Mouse (Mus musculus) CH12.LX (cell line): Measurements from ENCODE around the gene Gramd1b. TPM values are rescaled to one million over a fixed set of nuclear protein-coding genes. Genes with fewer than 3 reads are reported as not detected.

ENCODE experiments used
- DNase-seq: peaks from one replicate; pipeline ENCODE4 v3.0.0-alpha.2; 2013; ENCODE audit errors: extremely low read depth
- H3K27ac ChIP-seq: 2 replicates; pipeline ENCODE4 v1.5.1; 2012; ENCODE audit warnings: low read depth, mild to moderate bottlenecking, control low read depth, moderate library complexity; ENCODE audit not compliant: insufficient read depth
- H3K27me3 ChIP-seq: replicated peaks from 2 replicates; pipeline ENCODE3; 2012; ENCODE audit warnings: inconsistent platforms
- H3K36me3 ChIP-seq, 2 experiments: replicated peaks in 1 of 2; 2 replicates each; pipeline versions ENCODE3 to v1.6.1; 2012; ENCODE audit warnings: inconsistent platforms in 1 of 2, low read length in 1 of 2, mild to moderate bottlenecking in 1 of 2, mixed read lengths in 1 of 2, moderate library complexity in 1 of 2; ENCODE audit not compliant: control insufficient read depth in 1 of 2, insufficient read depth in 1 of 2
- H3K4me1 ChIP-seq, 2 experiments: 2 replicates each; pipeline ENCODE4 v1.6.1; 2012; ENCODE audit warnings: inconsistent platforms in 1 of 2, moderate library complexity in 1 of 2; ENCODE audit not compliant: insufficient read depth in 2 of 2, control insufficient read depth in 1 of 2
- H3K4me2 ChIP-seq: 2 replicates; pipeline ENCODE4 v1.6.1; 2012; ENCODE audit warnings: low read depth, mild to moderate bottlenecking, control low read depth; ENCODE audit not compliant: poor library complexity, insufficient read depth, severe bottlenecking
- H3K4me3 ChIP-seq, 3 experiments: fragments of 150-350 bp in 1 of 3; sonication (generic) in 1 of 3; replicated peaks in 1 of 3; 2 replicates each; pipeline versions ENCODE3 to v1.5.1; 2011 to 2012; ENCODE audit warnings: low read depth in 2 of 3, low read length in 2 of 3, mild to moderate bottlenecking in 2 of 3, moderate library complexity in 2 of 3, control low read depth in 1 of 3, improper control_type of control experiment in 1 of 3, inconsistent platforms in 1 of 3, mixed read lengths in 1 of 3; ENCODE audit not compliant: poor library complexity in 1 of 3
- H3K79me2 ChIP-seq: replicated peaks from 2 replicates; pipeline ENCODE4 v1.6.1; 2012; ENCODE audit warnings: mild to moderate bottlenecking, moderate library complexity; ENCODE audit not compliant: control insufficient read depth, poor library complexity, insufficient read depth, severe bottlenecking; ENCODE audit errors: extremely low read depth
- H3K9ac ChIP-seq: 2 replicates; pipeline ENCODE4 v1.6.1; 2012; ENCODE audit warnings: low read depth, mild to moderate bottlenecking, control low read depth, moderate library complexity; ENCODE audit not compliant: insufficient read depth
- H3K9me3 ChIP-seq: replicated peaks from 2 replicates; pipeline ENCODE3; 2012; ENCODE audit warnings: low read length, inconsistent platforms, mixed read lengths
- CHD1 ChIP-seq: IDR thresholded peaks from 2 replicates; pipeline ENCODE4 v1.6.1; 2012; ENCODE audit warnings: low read depth, low read length, improper control_type of control experiment, inconsistent platforms
- CHD2 ChIP-seq: IDR thresholded peaks from 2 replicates; pipeline ENCODE4 v1.6.1; 2011; ENCODE audit warnings: low read length, improper control_type of control experiment
- CTCF ChIP-seq, 2 experiments: IDR thresholded peaks in 1 of 2; conservative IDR thresholded peaks in 1 of 2; 2 replicates each; pipeline ENCODE4 v1.5.1; 2011 to 2012; ENCODE audit warnings: low read depth in 2 of 2, low read length in 2 of 2, improper control_type of control experiment in 1 of 2, inconsistent platforms in 1 of 2, mild to moderate bottlenecking in 1 of 2, moderate library complexity in 1 of 2
- ETS1 ChIP-seq: conservative IDR thresholded peaks from 2 replicates; pipeline ENCODE4 v1.6.1; 2012; ENCODE audit warnings: low read depth, mild to moderate bottlenecking, inconsistent platforms, low read length, improper control_type of control experiment, moderate library complexity
- HCFC1 ChIP-seq: IDR thresholded peaks from 2 replicates; pipeline ENCODE4 v1.6.1; 2012; ENCODE audit warnings: low read depth, mild to moderate bottlenecking, inconsistent platforms, low read length, improper control_type of control experiment
- MEF2A ChIP-seq: IDR thresholded peaks from 2 replicates; pipeline ENCODE4 v1.6.1; 2014; ENCODE audit warnings: low read depth, mild to moderate bottlenecking, inconsistent platforms, low read length, improper control_type of control experiment, borderline replicate concordance
- PAX5 ChIP-seq: IDR thresholded peaks from 2 replicates; pipeline ENCODE4 v1.6.1; 2012; ENCODE audit warnings: low read length, inconsistent platforms, mixed read lengths
- RCOR1 ChIP-seq: conservative IDR thresholded peaks from 2 replicates; pipeline ENCODE4 v1.6.1; 2012; ENCODE audit warnings: low read depth, mild to moderate bottlenecking, inconsistent platforms, low read length, improper control_type of control experiment
- SIN3A ChIP-seq: IDR thresholded peaks from 2 replicates; pipeline ENCODE4 v1.6.1; 2012; ENCODE audit warnings: low read length, improper control_type of control experiment, inconsistent platforms
- TBP ChIP-seq: conservative IDR thresholded peaks from 2 replicates; pipeline ENCODE4 v1.6.1; 2011; ENCODE audit warnings: low read depth, low read length, improper control_type of control experiment
- TCF12 ChIP-seq: IDR thresholded peaks from 2 replicates; pipeline ENCODE4 v1.6.1; 2014; ENCODE audit warnings: low read depth, mild to moderate bottlenecking, inconsistent platforms, low read length, improper control_type of control experiment
- UBTF ChIP-seq: IDR thresholded peaks from 2 replicates; pipeline ENCODE4 v1.6.1; 2012; ENCODE audit warnings: low read depth, mild to moderate bottlenecking, inconsistent platforms, low read length, improper control_type of control experiment, moderate library complexity
- ZMIZ1 ChIP-seq: IDR thresholded peaks from 2 replicates; pipeline ENCODE4 v1.6.1; 2012; ENCODE audit warnings: low read depth, mild to moderate bottlenecking, inconsistent platforms, low read length, improper control_type of control experiment
- ZNF384 ChIP-seq: IDR thresholded peaks from 2 replicates; pipeline ENCODE4 v1.6.1; 2012; ENCODE audit warnings: low read depth, low read length, improper control_type of control experiment, inconsistent platforms
- dilution Hi-C: fragments of 300-500 bp; cut with MboI; formaldehyde crosslinking; loops from 2 replicates; pipeline ENCODE4 v1.14.3; 2020; ENCODE audit warnings: low sequenced_read_pairs; ENCODE audit not compliant: extremely low pct_unique_long_range_greater_than_20kb, extremely low pct_ligation_motif_present
- in situ Hi-C: fragments of 300-500 bp; cut with MboI; formaldehyde crosslinking; loops from 3 replicates; pipeline ENCODE4 v1.14.3; 2019; ENCODE audit warnings: low sequenced_read_pairs, low pct_ligation_motif_present, low pct_unique_long_range_greater_than_20kb, mixed read lengths
- polyA plus RNA-seq: library from polyadenylated mRNA; unstranded; fragments of >175 nt; gene quantifications from 2 replicates; pipeline ENCODE4 v1.2.1, GENCODE M21; 2012; ENCODE audit warnings: low read depth; ENCODE audit not compliant: insufficient read length
- total RNA-seq, 2 experiments: library from RNA; depleted of rRNA; stranded (reverse); fragments of 300-350 nt in 1 of 2; fragments of >200 nt in 1 of 2; gene quantifications; 2 replicates each; pipeline ENCODE4 v1.2.3; 2012 to 2014

Gramd1b gene
- total and polyA plus RNA-seq, 3 experiments = 13.3 to 40.8 (median 16.7) TPM

GRCm38 (mm10) chr9:40299323-40299722, 231.9 kb downstream of the Gramd1b start:
- dilution Hi-C loops (no loop called here), in situ Hi-C loops (no loop called here)
- Histone ChIP-seq H3K27ac (no peak overlapping the region), H3K4me3 (no peak overlapping the region), H3K36me3 (peaks cover 52 to 98% of the 10 kb centered on the region in 2 experiments), H3K9me3 (no peaks in the 10 kb centered on the region), H3K9ac (no peak overlapping the region)
- no peak for DNase-seq
- no peak for TF ChIP-seq HCFC1
- TF ChIP-seq, all 38 proteins: peak for 0
- Histone ChIP-seq H3K79me2 (no peaks in the 10 kb centered on the region), H3K4me2 (no peak overlapping the region), H3K4me1 (peaks cover 10 to 21% of the 10 kb centered on the region in 2 experiments), H3K27me3 (no peaks in the 10 kb centered on the region)

- dilution Hi-C loops (no loop called here), in situ Hi-C loops (no loop called here)
- Histone ChIP-seq H3K27me3 (no peaks in the 10 kb centered on the region), H3K36me3 (peaks cover 48 to 98% of the 10 kb centered on the region in 2 experiments), H3K9ac (no peak overlapping the region), H3K4me2 (no peak overlapping the region), H3K27ac (no peak overlapping the region), H3K79me2 (no peaks in the 10 kb centered on the region), H3K4me3 (no peak overlapping the region), H3K9me3 (no peaks in the 10 kb centered on the region), H3K4me1 (peaks cover 10 to 21% of the 10 kb centered on the region in 2 experiments)
- DNase-seq = no peak
- TF ChIP-seq MEF2A = no peak
- TF ChIP-seq RCOR1 = no peak
- TF ChIP-seq CTCF (conservative IDR thresholded peaks at IDR 0.05 in 1 of 2, IDR thresholded peaks at IDR 0.05 in 1 of 2; ENCODE audit: low read depth in 2 of 2, low read length in 2 of 2) = no peak
- no peak for TF ChIP-seq SIN3A
- no peak for TF ChIP-seq ETS1
Observed at GRCm38 (mm10) chr9:40297969-40298368, 233.2 kb downstream of the Gramd1b start.

GRCm38 (mm10) chr9:40296251-40296650, 234.9 kb downstream of the Gramd1b start:
- TF ChIP-seq UBTF (no peak), CHD1 (no peak), RCOR1 (no peak), TBP (no peak), ZMIZ1 (no peak), ZNF384 (no peak), PAX5 (no peak), ETS1 (no peak), HCFC1 (no peak), CHD2 (no peak), TCF12 (no peak)
- no peak overlapping the region for H3K4me3 ChIP-seq

More at GRCm38 (mm10) chr9:40296251-40296650, 234.9 kb downstream of the Gramd1b start:
- no peak overlapping the region for H3K4me2 ChIP-seq
- no peak overlapping the region for H3K9ac ChIP-seq
- dilution Hi-C loops (no loop called here), in situ Hi-C loops (no loop called here)
- H3K79me2 ChIP-seq = no peaks in the 10 kb centered on the region
- no peaks in the 10 kb centered on the region for H3K9me3 ChIP-seq
- H3K4me1 ChIP-seq = peaks cover 9 to 19% of the 10 kb centered on the region in 2 experiments
- no peak overlapping the region for H3K27ac ChIP-seq
- DNase-seq = no peak
- peaks cover 36 to 90% of the 10 kb centered on the region in 2 experiments for H3K36me3 ChIP-seq
- H3K27me3 ChIP-seq = no peaks in the 10 kb centered on the region
